Mouse (Mus musculus): ENCODE data around the gene Catsper3. TPM values are rescaled to one million over a fixed set of nuclear protein-coding genes. Genes with fewer than 3 reads are reported as not detected.
A peak's percentile ranks its signal among the peaks of the same experiment; 100 is the strongest.

The Catsper3 gene
- polyA plus RNA-seq, 1 experiment from 2014 or later: not detected

GRCm38 (mm10) chr13:55822499-55822898 is 38.1 kb downstream of the Catsper3 start:
- 52% methylated on average over 5 of the region's 5 CpGs for WGBS
- ATAC-seq: no peak
- Histone ChIP-seq H3K4me2 (ENCODE audit: low read length) (no peak overlapping the region), H3K9me3 (replicated peaks; ENCODE audit: control insufficient read depth, low read length) (no peaks in the 10 kb centered on the region), H3K4me3 (ENCODE audit: low read depth, low read length) (no peak overlapping the region), H3K36me3 (ENCODE audit: control insufficient read depth, insufficient read depth, low read length) (no peaks in the 10 kb centered on the region), H3K4me1 (ENCODE audit: control insufficient read depth, insufficient read depth, low read length) (0 out of 2 replicates have a peak, but pooled peaks cover 3% of the 10 kb centered on the region), H3K9ac (ENCODE audit: low read length) (no peak overlapping the region), H3K27ac (ENCODE audit: low read depth, low read length) (no peak overlapping the region), H3K27me3 (replicated peaks; ENCODE audit: control insufficient read depth, insufficient read depth, low read length) (peaks cover 59% of the 10 kb centered on the region)
- DNase-seq (ENCODE audit: low spot score): no peak

- WGBS: 9% methylated on average over 10 of the region's 10 CpGs
- H3K4me3 ChIP-seq (ENCODE audit: low read depth, low read length): no peak overlapping the region
- H3K9ac ChIP-seq (ENCODE audit: low read length): no peak overlapping the region
- H3K27ac ChIP-seq (ENCODE audit: low read depth, low read length): no peak overlapping the region
- ATAC-seq (no peak), DNase-seq (ENCODE audit: low spot score) (no peak)
- H3K4me2 ChIP-seq (ENCODE audit: low read length): no peak overlapping the region
- no peaks in the 10 kb centered on the region for H3K9me3 ChIP-seq (replicated peaks; ENCODE audit: control insufficient read depth, low read length)
- peaks cover 77% of the 10 kb centered on the region for H3K27me3 ChIP-seq (replicated peaks; ENCODE audit: control insufficient read depth, insufficient read depth, low read length)
- no peaks in the 10 kb centered on the region for H3K36me3 ChIP-seq (ENCODE audit: control insufficient read depth, insufficient read depth, low read length)
- H3K4me1 ChIP-seq (ENCODE audit: control insufficient read depth, insufficient read depth, low read length): no peaks in the 10 kb centered on the region
Observed at GRCm38 (mm10) chr13:55824151-55824945, 40.0 kb downstream of the Catsper3 start.

- Histone ChIP-seq H3K4me1 (ENCODE audit: control insufficient read depth, insufficient read depth, low read length) (no peaks in the 10 kb centered on the region), H3K4me3 (ENCODE audit: low read depth, low read length) (no peak overlapping the region), H3K4me2 (ENCODE audit: low read length) (no peak overlapping the region), H3K9ac (ENCODE audit: low read length) (no peak overlapping the region), H3K27me3 (replicated peaks; ENCODE audit: control insufficient read depth, insufficient read depth, low read length) (peaks cover 82% of the 10 kb centered on the region), H3K27ac (ENCODE audit: low read depth, low read length) (no peak overlapping the region), H3K36me3 (ENCODE audit: control insufficient read depth, insufficient read depth, low read length) (no peaks in the 10 kb centered on the region), H3K9me3 (replicated peaks; ENCODE audit: control insufficient read depth, low read length) (no peaks in the 10 kb centered on the region)
- 2% methylated on average over 32 of the region's 32 CpGs for WGBS
- ATAC-seq (peak; percentile 12; the same call in 1 of the 2 replicates), DNase-seq (ENCODE audit: low spot score) (no peak)
Observed at GRCm38 (mm10) chr13:55825245-55825681, 40.9 kb downstream of the Catsper3 start.

- H3K36me3 ChIP-seq (ENCODE audit: control insufficient read depth, insufficient read depth, low read length): no peaks in the 10 kb centered on the region
- peaks cover 89% of the 10 kb centered on the region for H3K27me3 ChIP-seq (replicated peaks; ENCODE audit: control insufficient read depth, insufficient read depth, low read length)
- no peak for DNase-seq (ENCODE audit: low spot score)
- H3K9ac ChIP-seq (ENCODE audit: low read length): no peak overlapping the region
- H3K9me3 ChIP-seq (replicated peaks; ENCODE audit: control insufficient read depth, low read length): no peaks in the 10 kb centered on the region
- under 1% methylated on average over 55 of the region's 56 CpGs for WGBS
- H3K27ac ChIP-seq (ENCODE audit: low read depth, low read length): no peak overlapping the region
- ATAC-seq: peak; percentile 49; the same call in 1 of the 2 replicates
- no peak overlapping the region for H3K4me2 ChIP-seq (ENCODE audit: low read length)
- no peak overlapping the region for H3K4me3 ChIP-seq (ENCODE audit: low read depth, low read length)
- H3K4me1 ChIP-seq (ENCODE audit: control insufficient read depth, insufficient read depth, low read length): no peaks in the 10 kb centered on the region
Observed at GRCm38 (mm10) chr13:55826008-55826671, 41.8 kb downstream of the Catsper3 start.

GRCm38 (mm10) chr13:55826796-55827678 is 42.7 kb downstream of the Catsper3 start:
- H3K4me2 ChIP-seq (ENCODE audit: low read length): no peak overlapping the region
- H3K36me3 ChIP-seq (ENCODE audit: control insufficient read depth, insufficient read depth, low read length): no peaks in the 10 kb centered on the region
- no peak overlapping the region for H3K9ac ChIP-seq (ENCODE audit: low read length)
- no peaks in the 10 kb centered on the region for H3K9me3 ChIP-seq (replicated peaks; ENCODE audit: control insufficient read depth, low read length)
- no peak overlapping the region for H3K4me3 ChIP-seq (ENCODE audit: low read depth, low read length)
- DNase-seq (ENCODE audit: low spot score) (no peak), ATAC-seq (no peak)
- no peaks in the 10 kb centered on the region for H3K4me1 ChIP-seq (ENCODE audit: control insufficient read depth, insufficient read depth, low read length)
- H3K27me3 ChIP-seq (replicated peaks; ENCODE audit: control insufficient read depth, insufficient read depth, low read length): peaks cover 89% of the 10 kb centered on the region
- H3K27ac ChIP-seq (ENCODE audit: low read depth, low read length): no peak overlapping the region
- WGBS: 3% methylated on average over 13 of the region's 13 CpGs

- DNase-seq (ENCODE audit: low spot score) (no peak), ATAC-seq (no peak)
- Histone ChIP-seq H3K4me2 (ENCODE audit: low read length) (no peak overlapping the region), H3K9ac (ENCODE audit: low read length) (no peak overlapping the region), H3K4me1 (ENCODE audit: control insufficient read depth, insufficient read depth, low read length) (no peaks in the 10 kb centered on the region), H3K9me3 (replicated peaks; ENCODE audit: control insufficient read depth, low read length) (no peaks in the 10 kb centered on the region), H3K36me3 (ENCODE audit: control insufficient read depth, insufficient read depth, low read length) (no peaks in the 10 kb centered on the region), H3K4me3 (ENCODE audit: low read depth, low read length) (no peak overlapping the region), H3K27me3 (replicated peaks; ENCODE audit: control insufficient read depth, insufficient read depth, low read length) (peaks cover 89% of the 10 kb centered on the region), H3K27ac (ENCODE audit: low read depth, low read length) (no peak overlapping the region)
- WGBS: 2% methylated on average over 6 of the region's 6 CpGs
Observed at GRCm38 (mm10) chr13:55827679-55828140, 43.3 kb downstream of the Catsper3 start.

- H3K4me1 ChIP-seq (ENCODE audit: control insufficient read depth, insufficient read depth, low read length): no peaks in the 10 kb centered on the region
- H3K36me3 ChIP-seq (ENCODE audit: control insufficient read depth, insufficient read depth, low read length): no peaks in the 10 kb centered on the region
- H3K9me3 ChIP-seq (replicated peaks; ENCODE audit: control insufficient read depth, low read length): no peaks in the 10 kb centered on the region
- no peak overlapping the region for H3K9ac ChIP-seq (ENCODE audit: low read length)
- H3K4me3 ChIP-seq (ENCODE audit: low read depth, low read length): no peak overlapping the region
- no peak overlapping the region for H3K27ac ChIP-seq (ENCODE audit: low read depth, low read length)
- ATAC-seq (no peak), DNase-seq (ENCODE audit: low spot score) (no peak)
- peaks cover 89% of the 10 kb centered on the region for H3K27me3 ChIP-seq (replicated peaks; ENCODE audit: control insufficient read depth, insufficient read depth, low read length)
- no peak overlapping the region for H3K4me2 ChIP-seq (ENCODE audit: low read length)
- WGBS: under 1% methylated on average over 50 of the region's 50 CpGs
Observed at GRCm38 (mm10) chr13:55828141-55829017, 44.0 kb downstream of the Catsper3 start.

Measured in forebrain, embryonic 14.5 days (tissue).